Mouse (Mus musculus) layer of hippocampus, adult 2 months (tissue): ENCODE results near the gene Pitpnm2. TPM values are rescaled to one million over a fixed set of nuclear protein-coding genes. Genes with fewer than 3 reads are reported as not detected.

Experiments used
- DNase-seq, 2 experiments: peaks; one replicate each; pipeline ENCODE4 v3.0.0; 2022; ENCODE audit warnings: low spot score in 2 of 2
- H3K27ac ChIP-seq: fragments of 200-600 bp; 2 replicates; pipeline ENCODE4 v1.8.1; 2022
- H3K4me3 ChIP-seq: fragments of 200-600 bp; 2 replicates; pipeline ENCODE4 v1.8.1; 2022; ENCODE audit warnings: mild to moderate bottlenecking
- CTCF ChIP-seq: fragments of 200-600 bp; conservative IDR thresholded peaks from 2 replicates; pipeline ENCODE4 v1.8.1; 2022; ENCODE audit warnings: antibody characterized with exemption, mild to moderate bottlenecking, moderate library complexity
- total RNA-seq, 2 experiments: library from RNA; stranded (reverse); gene quantifications; 2 replicates each; pipeline ENCODE4 v1.2.3; 2021

The Pitpnm2 gene
- total RNA-seq, 2 experiments from 2014 or later = 379 to 394 TPM

GRCm38 (mm10) chr5:124111742-124112497, 137.6 kb downstream of the Pitpnm2 start, which contains the start of gene Ogfod2:
Gene Ogfod2 (plus strand): TSS chr5:124112297.
- peak within 1 kb of the TSS; percentile 96 for H3K27ac ChIP-seq
- peak; percentile 51 for TF ChIP-seq CTCF
- peak; percentile 94 for DNase-seq

GRCm38 (mm10) chr5:124111077-124111741, 138.4 kb downstream of the Pitpnm2 start:
- Histone ChIP-seq H3K4me3 (peak overlapping the region; percentile 80), H3K27ac (peak overlapping the region; percentile 96)
- DNase-seq = no peak
- TF ChIP-seq CTCF = peak; percentile 86

More at GRCm38 (mm10) chr5:124111742-124112497, 137.6 kb downstream of the Pitpnm2 start, which contains the start of gene Ogfod2:
- H3K4me3 ChIP-seq = peak within 1 kb of the TSS; percentile 80

DNA sequence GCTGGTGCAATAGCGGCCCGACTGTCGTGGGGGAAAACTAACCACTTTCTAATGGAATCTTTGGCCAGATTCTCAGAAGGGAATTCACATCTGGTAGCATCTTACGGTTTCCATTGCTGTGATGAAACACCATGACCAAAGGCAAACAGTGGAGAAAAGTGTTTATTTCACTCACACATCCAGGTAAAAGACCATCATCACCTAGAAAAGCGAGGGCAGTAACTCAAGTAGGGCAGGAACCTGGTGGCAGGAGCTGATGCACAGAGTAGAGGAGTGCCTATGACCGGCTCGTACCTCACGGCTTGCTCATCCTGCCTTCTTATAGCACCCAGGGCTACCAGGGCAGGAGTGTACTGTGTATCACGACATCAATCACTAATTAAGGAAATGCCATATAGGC, 146.0 kb downstream of the Pitpnm2 start:
- no peak for DNase-seq
- Histone ChIP-seq H3K27ac (no peak overlapping the region), H3K4me3 (no peak overlapping the region)
- TF ChIP-seq CTCF = no peak

DNA sequence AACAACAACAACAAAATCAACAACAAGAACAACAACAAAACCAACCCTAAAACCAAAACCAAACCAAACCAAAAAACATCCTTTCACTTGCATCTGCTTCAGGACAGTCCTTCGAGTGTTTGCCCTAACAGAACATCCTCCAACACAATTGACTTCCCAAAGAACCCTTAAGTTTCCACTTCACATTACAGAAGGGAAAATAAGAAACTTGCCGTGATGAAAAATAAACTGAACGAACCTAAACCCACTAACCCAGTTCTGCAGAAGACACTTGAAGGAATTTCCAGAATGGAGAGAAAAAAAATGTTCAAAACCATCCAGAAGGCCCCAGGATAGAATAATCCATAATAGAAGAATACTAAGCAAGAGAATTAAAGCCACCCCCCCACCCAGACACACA, 146.5 kb downstream of the Pitpnm2 start:
- no peak for TF ChIP-seq CTCF
- Histone ChIP-seq H3K27ac (no peak overlapping the region), H3K4me3 (no peak overlapping the region)
- DNase-seq = no peak

DNA sequence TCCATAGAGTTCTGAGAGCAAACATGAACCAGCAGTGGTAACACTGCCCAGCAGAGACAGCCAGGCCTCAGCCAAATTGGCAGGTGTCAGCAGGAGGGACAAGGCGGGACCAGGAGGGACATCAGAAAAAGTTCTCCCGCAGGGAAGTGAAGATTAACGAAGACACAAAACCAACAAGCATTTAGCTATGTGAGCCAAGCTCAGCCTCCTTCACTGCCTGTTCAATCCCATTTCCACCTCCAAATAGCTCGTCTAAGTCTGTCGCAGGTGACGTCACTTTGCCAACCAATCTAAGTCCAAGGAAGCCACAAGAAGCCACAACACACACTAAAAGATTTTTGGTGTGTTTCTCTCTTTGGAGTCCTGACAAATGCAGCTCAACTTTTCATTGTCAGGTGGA, 147.2 kb downstream of the Pitpnm2 start:
- no peak for TF ChIP-seq CTCF
- Histone ChIP-seq H3K4me3 (no peak overlapping the region), H3K27ac (no peak overlapping the region)
- DNase-seq = no peak

DNA sequence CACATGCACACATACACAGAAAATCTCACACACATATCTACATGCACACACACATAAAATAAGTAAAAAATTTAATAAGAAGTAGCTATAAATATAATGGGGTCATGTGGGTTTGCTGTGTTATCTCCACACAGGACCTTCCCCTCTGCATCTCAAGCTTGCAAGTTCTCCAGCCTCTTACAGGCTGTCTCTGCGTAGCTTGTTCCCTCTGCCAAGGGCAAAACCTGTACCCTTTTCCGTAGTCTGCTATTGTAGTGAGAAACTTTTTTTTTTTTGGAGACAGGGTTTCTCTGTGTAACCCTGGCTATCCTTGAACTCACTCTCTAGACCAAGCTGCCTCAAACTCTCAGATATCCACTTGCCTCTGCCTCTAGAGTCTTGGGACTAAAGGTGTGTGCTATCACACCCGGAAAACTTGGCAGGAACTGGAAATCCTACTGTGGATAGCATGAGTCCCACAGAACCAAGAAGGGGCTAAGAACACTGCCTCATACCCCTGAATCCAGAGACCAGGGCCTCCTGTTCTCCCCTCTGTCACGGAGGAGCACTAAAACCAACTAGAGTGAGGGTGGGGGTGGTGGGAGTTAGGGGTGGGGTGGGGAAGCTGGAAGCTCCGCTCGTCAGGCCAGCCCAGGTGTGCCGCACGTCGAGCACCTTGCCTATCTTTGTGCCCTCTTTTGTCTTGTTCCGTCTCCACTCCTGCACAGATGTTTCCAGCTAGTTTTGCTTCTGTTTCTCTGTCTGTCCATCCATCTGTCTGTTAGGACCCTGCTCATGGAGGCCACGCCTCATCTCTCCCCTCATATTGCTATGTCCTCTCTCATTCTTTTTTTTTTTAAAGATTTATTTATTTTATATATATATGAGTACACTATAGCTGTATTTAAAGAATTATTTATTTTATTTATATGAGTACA, 149.2 kb downstream of the Pitpnm2 start:
- TF ChIP-seq CTCF = no peak
- Histone ChIP-seq H3K4me3 (no peak overlapping the region), H3K27ac (no peak overlapping the region)
- no peak for DNase-seq

DNA sequence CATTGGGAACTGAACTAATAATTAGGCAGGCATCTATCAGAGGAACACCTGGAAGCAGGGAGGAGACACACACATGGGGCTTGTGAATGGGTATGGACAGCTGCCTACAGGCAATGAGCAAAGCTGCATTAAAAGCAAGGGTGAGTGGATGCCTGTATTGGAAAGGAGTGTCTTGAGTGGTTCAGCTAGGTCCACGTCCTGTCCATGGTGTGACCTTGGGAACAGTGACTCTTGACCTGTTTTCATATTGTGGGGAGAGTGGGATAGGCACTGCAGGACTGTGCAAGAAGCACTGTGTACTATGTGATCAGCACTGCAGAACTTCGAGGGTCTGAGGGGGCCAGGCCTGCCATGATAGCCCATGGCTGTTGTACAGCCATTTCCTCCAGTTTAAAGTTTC, 150.6 kb downstream of the Pitpnm2 start:
- no peak overlapping the region for H3K4me3 ChIP-seq
- TF ChIP-seq CTCF = no peak
- no peak overlapping the region for H3K27ac ChIP-seq
- no peak for DNase-seq

GRCm38 (mm10) chr5:124095596-124096232, 153.8 kb downstream of the Pitpnm2 start, which contains the start of gene Abcb9:
Gene Abcb9 (minus strand): TSS chr5:124095798.
- DNase-seq = peak; percentile 96 to 97
- TF ChIP-seq CTCF = no peak
- peak within 1 kb of the TSS; percentile 93 for H3K4me3 ChIP-seq
- peak within 1 kb of the TSS; percentile 90 for H3K27ac ChIP-seq

DNA sequence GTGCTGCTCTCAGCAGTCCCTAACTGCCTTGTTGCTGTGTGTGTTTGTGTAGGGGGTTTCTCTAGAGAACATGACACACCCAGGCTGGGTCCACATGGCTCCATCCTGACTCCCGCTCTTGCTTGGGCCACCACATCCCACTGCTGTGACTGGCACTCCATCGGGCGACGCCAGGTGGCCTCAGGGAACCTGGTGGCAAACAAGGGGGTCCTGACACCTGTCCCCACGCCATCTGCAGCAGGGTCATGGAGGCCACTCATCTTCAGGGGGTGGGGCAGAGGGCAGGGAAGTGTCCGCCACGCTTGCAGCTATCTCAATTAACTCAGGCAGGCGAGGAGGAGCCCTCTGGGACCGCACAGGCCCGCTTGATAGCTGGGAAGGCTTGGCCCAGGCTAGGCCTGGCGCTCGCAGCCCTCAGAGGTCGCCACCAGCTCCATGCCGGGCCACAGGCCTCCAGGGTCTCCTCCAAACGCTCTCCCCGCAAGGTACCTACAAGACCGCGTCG, 154.4 kb downstream of the Pitpnm2 start:
- peak overlapping the region; percentile 93 for H3K4me3 ChIP-seq
- H3K27ac ChIP-seq = peak overlapping the region; percentile 90
- no peak for DNase-seq
- TF ChIP-seq CTCF = no peak

- H3K27ac ChIP-seq = peak overlapping the region; percentile 83
- DNase-seq = no peak
- H3K4me3 ChIP-seq = peak overlapping the region; percentile 30
- no peak for TF ChIP-seq CTCF
Measured at GRCm38 (mm10) chr5:124093852-124094604, 155.5 kb downstream of the Pitpnm2 start.

GRCm38 (mm10) chr5:124093120-124093794, 156.3 kb downstream of the Pitpnm2 start:
- DNase-seq = peak in 1 of 2 experiments; percentile 71
- Histone ChIP-seq H3K27ac (peak overlapping the region; percentile 83), H3K4me3 (peak overlapping the region; percentile 30)
- no peak for TF ChIP-seq CTCF
